Mouse (Mus musculus) lung, postnatal 14 days (tissue): ENCODE results near the gene Tapbpl.

Experiments used
- DNase-seq: peaks from one replicate; pipeline ENCODE4 v3.0.0; 2021

Gene Tapbpl

GRCm38 (mm10) chr6:125238396-125238795 is 6.7 kb upstream of the Tapbpl start:
- DNase-seq = no peak

- DNase-seq = no peak
These were observed 5.8 kb upstream of the Tapbpl start for GRCm38 (mm10) chr6:125237421-125237820.

- DNase-seq = no peak
These were observed 5.1 kb upstream of the Tapbpl start, which contains the start of gene Cd27 for GRCm38 (mm10) chr6:125236782-125237181. Cd27 (minus strand) TSS chr6:125237010.

GRCm38 (mm10) chr6:125236341-125236740 is 4.7 kb upstream of the Tapbpl start:
- no peak for DNase-seq

- DNase-seq = no peak
These were observed 2.8 kb upstream of the Tapbpl start for GRCm38 (mm10) chr6:125234520-125234828.

- DNase-seq = peak; percentile 41
These were observed 2.3 kb upstream of the Tapbpl start for GRCm38 (mm10) chr6:125233816-125234519.

- DNase-seq = no peak
These were observed 856 bp upstream of the Tapbpl start for GRCm38 (mm10) chr6:125232516-125232915.

- DNase-seq = no peak
These were observed 381 bp upstream of the Tapbpl start for GRCm38 (mm10) chr6:125232045-125232437.

GRCm38 (mm10) chr6:125230571-125230970 is 1.1 kb downstream of the Tapbpl start:
- no peak for DNase-seq

GRCm38 (mm10) chr6:125225518-125226115 is 6.0 kb downstream of the Tapbpl start:
- no peak for DNase-seq

- no peak for DNase-seq
These were observed 9.1 kb downstream of the Tapbpl start for GRCm38 (mm10) chr6:125222577-125222976.

GRCm38 (mm10) chr6:125222146-125222545 is 9.5 kb downstream of the Tapbpl start:
- DNase-seq = no peak

GRCm38 (mm10) chr6:125221115-125221745 is 10.4 kb downstream of the Tapbpl start:
- no peak for DNase-seq

GRCm38 (mm10) chr6:125218963-125219362 is 12.7 kb downstream of the Tapbpl start:
- peak; percentile 75 for DNase-seq

GRCm38 (mm10) chr6:125217899-125218298 is 13.8 kb downstream of the Tapbpl start:
- DNase-seq = no peak

- no peak for DNase-seq
These were observed 14.8 kb downstream of the Tapbpl start for GRCm38 (mm10) chr6:125216898-125217297.

- DNase-seq = peak; percentile 93
These were observed 16.3 kb downstream of the Tapbpl start, which contains the start of gene Vamp1 for GRCm38 (mm10) chr6:125215148-125215954. Vamp1 (plus strand) TSS chr6:125215551.

GRCm38 (mm10) chr6:125213715-125214114 is 17.9 kb downstream of the Tapbpl start:
- no peak for DNase-seq

- DNase-seq = no peak
These were observed 18.5 kb downstream of the Tapbpl start for GRCm38 (mm10) chr6:125213129-125213528.

- no peak for DNase-seq
These were observed 19.0 kb downstream of the Tapbpl start for GRCm38 (mm10) chr6:125212621-125213020.

- DNase-seq = no peak
These were observed 21.2 kb downstream of the Tapbpl start for GRCm38 (mm10) chr6:125210436-125210835.

- no peak for DNase-seq
These were observed 34.5 kb downstream of the Tapbpl start for GRCm38 (mm10) chr6:125197166-125197565.

GRCm38 (mm10) chr6:125196301-125196700 is 35.4 kb downstream of the Tapbpl start:
- DNase-seq = no peak
